Mouse (Mus musculus) c-Kit-positive CD71-negative TER-119-negative erythroid progenitor cells, embryonic 14.5 days (primary cell): Measurements from ENCODE around the gene Tsen34.
A peak's percentile ranks its signal among the peaks of the same experiment; 100 is the strongest.
"Not testable (repeated sequence)": the region's sequence is repeated elsewhere in the genome, so short reads cannot be mapped to it uniquely, and the experiment has no call there.

ENCODE experiments used
- DNase-seq: peaks from one replicate; pipeline ENCODE4 v3.0.0-alpha.2; 2013; ENCODE audit warnings: low read depth

Gene Tsen34

DNA sequence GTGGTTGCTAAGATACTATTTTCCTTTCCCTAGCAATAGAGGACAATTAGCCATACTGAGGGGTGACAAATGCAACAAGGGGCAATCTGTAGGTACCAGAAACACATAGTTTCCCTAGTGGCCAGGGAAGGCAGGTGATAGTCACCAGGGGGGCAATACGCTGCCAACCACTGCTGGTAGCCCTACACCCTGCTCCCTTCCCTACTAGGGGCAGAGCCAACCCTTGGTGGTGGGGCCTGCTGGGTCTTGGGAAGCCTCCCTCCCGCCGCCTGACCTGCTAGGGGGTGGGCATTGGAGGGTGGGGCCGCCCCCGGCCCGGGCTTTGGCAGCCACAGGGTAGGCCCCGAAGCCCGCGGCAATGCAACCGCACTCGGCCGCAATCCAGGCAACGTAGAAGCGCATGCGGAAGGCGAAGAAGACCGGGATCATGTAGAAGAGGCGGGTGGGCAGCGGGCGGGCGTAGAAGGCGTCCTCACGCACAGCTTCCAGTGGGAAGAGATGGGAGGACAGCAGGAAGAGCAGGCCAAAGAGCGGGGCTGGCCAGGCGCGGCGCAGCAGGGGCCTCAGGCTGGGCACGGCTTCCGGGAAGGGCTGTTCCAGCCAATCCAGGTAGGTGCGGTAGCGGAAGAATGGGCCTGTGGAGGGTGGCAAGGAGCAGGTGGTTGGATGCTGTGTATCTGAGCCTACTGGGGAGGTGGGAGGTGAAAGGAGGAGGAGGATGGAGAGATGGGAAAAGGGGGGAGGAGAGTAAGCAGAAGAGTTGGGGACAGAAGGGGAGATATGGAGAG, 7.1 kb upstream of the Tsen34 start:
- no peak for DNase-seq

DNA sequence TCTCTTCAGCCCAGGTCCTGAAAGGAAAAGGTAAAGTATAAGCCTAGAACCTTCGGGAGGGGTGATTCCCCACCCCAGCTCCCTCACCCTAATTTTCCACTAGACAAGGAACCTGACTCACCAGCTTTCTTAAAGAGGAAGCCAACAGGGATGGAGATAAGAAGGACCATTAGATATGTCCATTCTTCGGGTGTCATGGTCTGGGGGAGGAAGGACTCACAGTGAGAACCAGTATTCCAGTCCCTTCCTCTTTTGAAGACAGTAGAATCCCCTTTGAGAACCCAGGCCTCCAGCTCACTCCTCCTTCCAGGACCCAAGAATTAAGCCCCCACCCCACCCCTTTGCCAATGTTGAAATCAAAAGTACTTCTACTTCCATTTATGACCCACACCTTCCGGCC, 744 bp upstream of the Tsen34 start:
- DNase-seq, result no peak

DNA sequence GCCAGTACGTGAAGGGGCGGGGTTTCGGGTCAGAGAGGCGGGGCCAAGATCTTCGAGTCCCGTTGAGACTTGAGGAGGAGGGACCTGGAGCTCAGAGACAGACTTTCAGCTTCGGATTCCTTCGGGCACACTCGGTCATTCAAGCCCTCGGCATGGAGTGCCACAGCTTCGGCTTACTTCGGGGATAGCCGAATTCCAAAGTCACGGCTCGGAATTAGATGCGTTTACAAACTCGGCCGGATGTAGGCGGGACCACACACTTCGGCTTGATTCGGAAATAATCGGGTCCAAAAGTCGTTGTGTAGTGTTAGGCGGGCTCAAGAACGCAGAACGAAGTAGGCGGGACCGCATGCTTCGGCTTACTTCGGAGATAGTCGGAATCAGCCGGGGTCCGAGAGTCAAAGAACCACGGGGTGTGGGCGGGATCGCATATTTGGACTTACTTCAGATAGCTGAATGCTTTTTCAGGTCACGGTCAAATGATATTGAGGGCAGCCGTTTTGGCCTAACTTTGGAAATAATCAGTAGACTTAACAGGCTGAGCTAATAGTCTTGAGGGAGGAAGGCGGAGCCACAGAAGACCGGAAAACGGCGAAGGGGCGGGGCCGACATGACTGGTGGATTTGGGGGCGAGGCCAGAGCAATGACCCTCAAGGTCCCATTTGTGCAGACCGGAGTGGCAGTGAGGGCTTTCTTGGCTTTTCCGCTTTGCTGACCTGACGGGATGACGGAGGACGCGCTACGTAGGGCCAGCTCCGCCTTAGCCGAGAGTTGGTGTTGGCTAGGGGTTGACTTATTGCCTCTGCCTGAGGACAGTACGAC, 535 bp downstream of the Tsen34 start, which contains the start of gene Mboat7:
Gene Mboat7 (minus strand): TSS at position 537 of the 822 bp plus-strand sequence.
- DNase-seq, result peak; percentile 97

DNA sequence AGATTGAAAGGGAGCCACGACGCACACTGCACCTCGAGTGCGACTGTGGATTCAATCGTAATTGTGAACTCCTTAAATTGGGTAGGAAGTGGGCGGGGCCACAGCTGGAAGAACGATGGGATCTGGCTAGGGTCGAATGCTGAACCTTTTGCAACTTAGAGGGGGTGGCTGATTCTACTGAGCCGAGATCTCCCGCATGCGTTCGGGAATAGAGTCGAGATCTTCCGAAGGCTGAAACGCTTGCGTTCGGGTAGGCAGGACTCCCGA, 1.1 kb downstream of the Tsen34 start:
- no peak for DNase-seq

DNA sequence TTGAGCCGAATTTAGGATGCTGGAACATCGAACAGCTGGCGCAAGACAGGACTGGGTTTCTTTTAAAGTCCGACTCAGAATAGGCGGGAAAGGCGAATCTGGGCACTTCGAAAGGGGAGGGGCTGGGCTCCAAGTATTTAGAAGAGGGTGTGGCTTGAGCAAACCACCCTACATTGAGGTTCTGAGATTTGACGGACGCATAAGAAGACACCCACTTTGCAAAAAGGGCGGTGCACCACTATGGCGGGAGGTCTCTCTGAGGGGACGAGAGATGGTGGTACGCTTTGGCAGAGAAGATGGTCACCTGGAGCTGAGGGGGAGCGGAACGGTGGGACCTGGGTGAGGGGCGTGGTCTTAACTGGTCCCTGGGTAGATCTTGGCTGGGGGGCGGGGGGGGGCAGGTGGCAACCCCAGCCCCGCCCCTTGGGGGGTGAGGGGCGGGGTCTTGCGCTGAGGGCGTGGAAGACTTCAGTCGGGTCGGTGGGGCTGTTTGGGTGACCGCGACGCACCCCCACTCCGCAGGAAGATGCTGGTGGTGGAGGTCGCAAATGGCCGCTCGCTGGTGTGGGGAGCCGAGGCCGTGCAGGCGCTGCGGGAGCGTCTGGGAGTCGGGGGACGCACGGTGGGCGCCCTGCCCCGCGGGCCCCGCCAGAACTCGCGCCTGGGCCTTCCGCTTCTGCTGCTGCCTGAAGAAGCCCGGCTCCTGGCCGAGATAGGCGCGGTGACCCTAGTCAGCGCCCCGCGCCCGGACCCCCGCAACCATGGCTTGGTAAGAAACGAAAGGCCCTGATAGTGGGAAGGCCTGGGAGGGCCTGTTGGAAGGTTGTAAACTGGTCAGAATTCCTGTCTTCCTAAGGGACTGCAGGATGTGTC, 1.6 kb downstream of the Tsen34 start:
- peak; percentile 76 for DNase-seq

DNA sequence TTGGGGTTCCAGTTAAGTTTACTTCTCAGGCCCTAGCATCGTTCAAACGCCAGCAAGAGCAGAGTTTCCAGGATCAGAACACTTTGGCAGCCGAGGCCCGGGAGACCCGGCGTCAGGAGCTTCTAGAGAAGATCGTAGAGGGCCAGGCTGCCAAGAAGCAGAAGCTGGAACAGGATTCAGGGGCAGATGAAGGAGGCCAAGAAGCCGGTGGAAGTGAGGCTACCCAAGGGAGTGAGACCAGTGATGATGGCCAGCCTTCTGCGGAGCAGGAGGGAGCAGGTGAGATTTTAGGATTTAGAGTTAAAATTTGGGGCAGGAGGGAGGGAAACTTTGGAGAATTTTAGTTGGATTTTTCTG, 2.3 kb downstream of the Tsen34 start:
- DNase-seq, result not testable (repeated sequence)

DNA sequence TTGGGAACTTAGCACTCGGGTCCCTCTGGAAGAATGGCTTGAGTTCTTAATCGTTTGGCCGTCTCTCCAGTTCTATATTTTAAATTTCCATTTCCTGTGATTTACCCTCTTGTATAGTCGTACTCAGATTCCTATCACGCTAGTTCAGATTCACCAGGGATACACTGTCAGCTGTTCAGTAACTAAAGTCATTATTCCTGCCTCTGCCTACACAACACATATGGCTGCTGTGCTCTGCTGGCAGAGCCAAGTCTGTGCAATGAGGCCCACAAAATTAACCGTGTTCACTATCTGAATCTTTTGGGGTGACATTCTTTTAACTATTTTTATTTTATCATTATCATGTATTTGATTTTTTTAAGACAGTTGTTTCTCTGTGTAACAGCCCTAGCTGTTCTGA, 5.8 kb downstream of the Tsen34 start:
- DNase-seq, result no peak

DNA sequence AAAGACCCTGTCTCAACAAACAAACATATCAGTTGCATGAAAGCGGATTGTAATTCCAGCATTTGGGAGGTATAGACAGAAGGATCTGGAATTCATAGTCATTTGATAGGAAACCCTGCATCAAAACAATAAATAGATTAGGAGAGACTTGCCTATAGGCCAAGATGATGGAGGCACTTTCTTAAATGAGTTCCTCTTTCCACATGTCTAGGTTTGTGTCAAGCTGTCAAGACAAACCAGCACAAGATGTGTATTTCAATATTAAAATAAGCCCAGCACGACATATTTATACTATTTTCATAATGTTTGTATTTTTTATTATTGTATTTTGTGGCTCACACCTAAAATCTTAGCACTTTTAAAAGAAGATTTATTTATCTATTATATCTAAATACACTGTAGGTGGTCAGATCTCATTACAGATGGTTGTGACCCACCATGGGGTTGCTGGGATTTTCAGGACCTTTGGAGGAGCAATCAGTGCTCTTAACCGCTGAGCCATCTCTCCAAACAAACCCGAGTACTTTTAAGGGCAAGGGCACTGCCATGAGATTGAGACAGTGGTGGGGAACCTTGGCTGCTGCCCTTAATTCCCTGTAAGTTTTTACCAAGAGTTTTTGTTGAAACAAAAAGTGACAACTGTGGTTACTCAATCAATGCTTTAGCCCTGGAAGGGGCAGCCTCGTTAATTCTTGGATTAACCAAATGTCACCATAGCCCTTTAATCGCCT, 10.7 kb downstream of the Tsen34 start:
- DNase-seq, result no peak

DNA sequence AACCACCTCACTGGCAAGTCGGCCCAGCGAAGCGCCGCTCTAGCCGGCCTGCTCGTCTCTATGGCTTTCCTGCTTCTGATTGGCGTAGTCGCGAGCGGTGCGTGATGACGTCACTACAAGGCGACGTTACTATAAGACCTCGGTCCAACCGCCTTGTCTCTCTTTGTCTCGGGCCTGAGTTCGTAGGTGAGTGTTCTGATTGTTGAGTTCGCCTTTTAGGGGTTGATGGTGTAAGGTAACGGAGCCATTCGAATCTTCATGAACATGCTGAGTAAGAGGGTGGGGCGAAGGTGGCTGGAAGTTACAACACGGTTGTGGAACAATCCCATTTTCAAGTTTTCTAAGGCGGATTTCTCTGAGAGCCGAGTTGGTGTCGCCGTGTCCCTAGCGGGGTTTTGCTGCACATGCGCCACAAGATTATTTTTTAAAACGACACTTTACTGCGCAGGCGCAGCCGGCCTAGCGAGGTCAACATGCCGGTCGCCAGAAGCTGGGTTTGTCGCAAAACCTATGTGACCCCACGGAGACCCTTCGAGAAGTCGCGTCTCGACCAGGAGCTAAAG, 11.3 kb downstream of the Tsen34 start, which contains the start of gene Rps9:
Gene Rps9 (plus strand): TSS at position 115 of the 563 bp plus-strand sequence.
- peak; percentile 94 for DNase-seq

DNA sequence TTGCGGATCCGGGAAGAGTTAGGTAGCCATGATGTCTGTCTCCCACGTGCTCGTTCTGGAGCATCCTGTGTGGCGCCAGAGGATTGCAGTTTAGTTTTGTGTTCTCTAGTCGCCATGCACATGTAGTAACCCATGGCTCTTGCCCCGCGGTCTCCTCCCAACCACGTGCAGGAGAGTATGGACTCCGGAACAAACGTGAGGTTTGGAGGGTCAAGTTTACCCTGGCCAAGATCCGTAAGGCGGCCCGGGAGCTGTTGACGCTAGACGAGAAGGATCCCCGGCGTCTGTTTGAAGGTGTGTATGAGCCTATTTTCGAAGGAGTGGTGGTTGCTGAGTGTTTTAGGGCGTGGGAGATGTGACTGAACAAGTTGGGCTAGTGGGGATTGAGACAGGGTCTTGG, 11.8 kb downstream of the Tsen34 start:
- no peak for DNase-seq

DNA sequence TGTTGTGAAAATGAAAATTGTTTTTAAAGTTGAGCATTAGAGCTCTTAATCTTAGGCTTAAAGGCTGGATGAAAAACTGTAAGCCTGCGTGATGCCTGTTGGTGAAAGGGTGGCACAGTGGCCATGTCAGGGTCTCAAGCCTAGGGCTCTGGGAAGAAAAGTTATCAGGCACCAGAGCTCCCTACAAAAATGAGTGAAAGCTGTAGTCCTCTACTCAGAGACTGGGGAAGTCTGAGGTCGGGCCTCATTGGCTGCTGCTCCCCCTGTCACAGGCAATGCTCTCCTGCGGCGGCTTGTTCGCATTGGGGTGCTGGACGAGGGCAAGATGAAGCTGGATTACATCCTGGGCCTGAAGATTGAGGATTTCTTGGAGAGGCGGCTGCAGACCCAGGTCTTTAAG, 12.8 kb downstream of the Tsen34 start:
- not testable (repeated sequence) for DNase-seq

DNA sequence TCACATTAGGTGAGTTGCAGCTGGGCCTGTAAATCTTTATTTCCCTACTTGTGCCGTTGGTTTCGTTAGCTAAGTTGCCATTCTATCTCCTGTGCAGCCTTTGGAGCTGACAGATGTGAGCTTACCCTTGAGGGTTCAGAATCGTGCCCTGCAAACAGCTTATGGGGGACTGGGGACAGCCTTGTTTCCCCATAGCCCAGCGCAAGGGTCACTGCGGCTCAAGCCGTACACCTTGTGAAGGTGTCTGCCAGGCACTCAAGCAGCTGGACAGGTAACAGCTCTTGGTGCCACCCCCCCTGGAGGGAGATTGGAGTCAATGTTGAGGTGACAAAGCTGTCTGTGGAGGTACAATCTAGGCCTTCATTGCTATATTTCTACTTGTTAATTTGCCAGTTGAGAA, 13.2 kb downstream of the Tsen34 start:
- DNase-seq, result no peak

DNA sequence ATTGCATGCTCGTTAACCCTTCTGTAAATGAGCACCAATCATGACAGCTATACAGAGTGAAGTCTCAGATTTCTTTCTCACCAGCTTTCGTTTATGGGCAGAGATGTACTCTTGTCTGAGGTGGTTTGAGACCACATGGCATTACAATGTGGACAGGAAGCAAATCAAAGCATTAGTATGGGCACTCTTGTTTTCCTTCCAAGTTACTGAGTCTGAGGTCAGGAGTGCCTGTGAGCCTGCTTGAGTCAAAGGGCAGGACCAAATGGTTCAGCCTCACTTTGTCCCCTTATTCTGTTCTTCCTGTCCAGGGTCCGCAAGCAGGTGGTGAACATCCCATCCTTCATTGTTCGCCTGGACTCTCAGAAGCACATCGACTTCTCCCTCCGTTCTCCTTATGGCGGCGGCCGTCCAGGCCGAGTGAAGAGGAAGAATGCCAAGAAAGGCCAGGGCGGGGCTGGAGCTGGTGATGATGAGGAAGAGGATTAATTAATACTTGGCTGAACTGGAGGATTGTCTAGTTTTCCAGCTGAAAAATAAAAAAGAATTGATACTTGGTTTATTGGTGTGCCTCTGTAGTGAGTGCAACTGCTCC, 13.8 kb downstream of the Tsen34 start:
- no peak for DNase-seq

DNA sequence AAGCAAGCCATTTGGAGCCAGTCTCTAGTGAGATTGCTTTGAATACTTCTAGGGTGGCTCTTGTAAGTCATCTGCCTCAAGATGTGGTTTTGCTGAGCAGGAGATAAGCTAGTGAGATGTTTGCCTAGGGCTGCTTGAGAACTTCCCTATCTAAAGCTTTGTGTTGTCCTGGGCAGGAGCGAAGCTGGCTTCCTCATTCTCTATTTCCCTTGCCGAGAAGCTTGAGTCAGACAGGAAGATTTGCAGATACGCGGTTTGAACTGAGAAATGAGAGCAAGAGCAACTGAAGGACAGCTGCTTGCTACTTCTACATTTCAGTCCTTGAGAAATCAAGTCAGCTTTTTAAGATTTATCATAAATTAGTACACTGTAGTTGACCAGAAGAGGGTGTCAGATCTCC, 14.4 kb downstream of the Tsen34 start:
- peak; percentile 77 for DNase-seq

DNA sequence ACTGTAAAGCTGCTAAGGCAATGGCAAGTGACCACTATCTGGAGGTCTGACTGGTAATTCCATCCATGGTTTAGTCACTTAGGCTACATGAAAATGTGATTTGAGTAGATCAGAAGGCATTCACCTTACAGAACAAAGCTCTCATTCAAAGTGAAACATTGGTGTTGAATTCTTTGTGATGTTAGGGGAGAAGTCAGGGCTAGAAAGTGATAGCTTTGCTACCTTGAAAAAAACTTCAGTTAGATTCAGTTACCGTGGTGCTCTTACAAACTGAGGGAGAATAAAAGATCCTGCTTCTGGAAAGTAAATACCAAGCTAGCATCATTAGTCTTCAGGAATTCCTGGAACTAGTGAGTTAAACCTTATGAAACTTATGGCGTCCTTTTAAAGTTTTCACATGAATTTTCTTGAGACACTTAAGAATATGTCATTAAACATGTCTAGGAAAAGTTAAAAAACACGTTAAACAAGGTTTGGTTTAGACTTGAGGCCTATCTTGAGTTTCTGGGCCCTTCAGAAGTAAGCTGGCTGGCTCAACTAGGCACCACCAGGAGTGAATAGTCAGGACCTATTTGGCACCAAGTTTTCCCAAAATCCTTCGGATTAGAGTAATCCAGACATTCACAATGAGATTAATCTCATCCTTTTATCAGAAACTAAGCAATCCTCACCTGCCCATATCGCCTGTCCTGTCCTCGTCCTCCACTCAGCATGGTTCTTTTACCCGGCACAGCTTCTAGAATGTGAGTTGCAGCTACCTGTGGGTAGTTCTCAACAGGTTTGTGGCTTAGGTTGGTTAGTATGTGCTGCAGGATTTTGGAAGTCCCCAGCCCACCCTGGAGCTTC, 15.1 kb downstream of the Tsen34 start:
- DNase-seq, result no peak

DNA sequence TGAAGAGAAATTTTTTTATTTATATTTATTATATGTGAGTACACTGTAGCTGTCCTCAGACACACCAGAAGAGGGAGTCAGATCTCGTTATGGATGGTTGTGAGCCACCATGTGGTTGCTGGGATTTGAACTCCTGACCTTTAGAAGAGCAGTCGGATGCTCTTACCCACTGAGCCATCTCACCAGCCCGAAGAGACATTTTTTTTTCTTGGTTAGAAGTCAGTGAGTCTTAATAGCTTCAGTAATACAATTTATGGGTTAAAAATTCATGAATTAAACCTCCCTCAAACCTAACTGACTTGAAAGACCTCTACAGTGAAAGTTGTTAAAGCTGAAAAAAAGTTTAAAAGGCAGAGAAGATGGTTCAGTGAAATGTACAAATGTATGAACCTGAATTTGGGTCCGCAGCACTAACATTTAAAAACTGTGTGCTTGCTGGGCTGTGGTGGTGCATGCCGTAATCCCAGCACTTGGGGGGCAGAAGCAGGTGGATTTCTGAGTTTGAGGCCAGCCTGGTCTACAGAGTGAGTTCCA, 15.9 kb downstream of the Tsen34 start:
- DNase-seq, result not testable (repeated sequence)

DNA sequence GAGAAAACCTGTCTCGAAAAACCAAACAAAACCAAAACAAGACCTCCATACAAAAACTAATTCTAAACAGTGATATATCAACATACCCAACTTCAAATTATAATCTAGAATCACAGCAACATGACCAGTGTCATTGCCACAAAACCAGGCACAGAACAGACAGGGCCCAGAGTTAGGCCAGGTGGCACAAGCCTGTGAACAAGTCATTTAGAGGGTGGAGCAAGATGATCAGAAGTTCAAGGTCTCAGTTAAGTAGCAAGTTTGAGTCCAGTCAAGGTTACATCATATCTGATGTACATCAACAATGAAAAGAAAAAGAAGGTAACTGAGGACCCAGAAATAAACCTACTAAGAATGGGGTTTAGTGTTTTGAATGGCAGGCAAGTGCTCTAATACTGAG, 16.3 kb downstream of the Tsen34 start:
- no peak for DNase-seq

DNA sequence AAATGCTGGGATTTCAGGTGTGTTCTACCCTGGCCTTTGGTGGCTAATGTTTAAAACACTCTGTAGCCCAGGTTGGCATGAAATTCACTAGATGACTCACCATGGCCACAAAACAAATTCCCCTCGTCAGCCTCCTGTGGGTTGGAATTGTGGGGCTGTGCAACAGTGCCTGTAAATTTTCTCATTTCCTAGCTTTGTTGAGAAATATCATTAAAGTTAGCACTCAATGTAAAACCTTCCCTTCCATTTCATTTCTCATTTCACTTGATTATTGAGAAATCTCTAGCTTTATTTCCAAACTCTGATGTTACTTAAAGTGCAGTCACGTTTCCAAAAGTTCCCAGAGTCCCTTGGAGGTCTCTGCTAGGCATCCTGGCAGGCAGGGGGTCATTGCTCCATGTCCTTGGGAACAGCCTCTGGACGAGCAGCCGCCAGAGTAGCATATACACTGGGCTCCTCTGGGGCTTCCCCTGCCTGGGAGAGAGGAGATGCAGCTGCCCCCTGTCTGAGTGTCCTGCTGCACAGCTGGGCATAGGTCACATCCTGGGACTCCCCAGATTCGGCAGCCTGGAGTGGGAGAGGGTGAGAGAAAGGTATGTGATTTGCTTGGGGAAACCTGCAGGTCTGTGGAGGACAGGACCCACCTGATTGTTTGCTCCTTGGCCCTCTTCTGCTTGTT, 19.7 kb downstream of the Tsen34 start:
- no peak for DNase-seq

DNA sequence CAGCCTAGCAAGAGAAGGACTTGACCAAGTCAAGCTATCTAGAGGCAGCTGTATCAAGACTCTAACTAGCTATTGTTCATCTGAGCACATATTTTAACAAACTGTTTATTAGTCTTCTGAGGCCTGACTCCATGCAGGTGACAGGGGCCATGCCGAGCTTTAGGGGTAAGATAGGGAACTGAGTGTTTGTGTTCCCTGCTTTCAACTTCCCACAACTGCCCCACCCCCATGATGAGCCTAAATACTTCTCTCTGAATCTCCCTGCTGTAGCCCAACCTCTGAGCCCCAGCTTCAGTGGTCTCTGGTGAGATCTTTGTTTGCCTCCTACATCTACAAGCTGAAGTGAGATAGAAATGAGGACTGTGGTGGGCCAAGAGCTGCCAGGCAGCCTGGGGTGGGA, 22.6 kb downstream of the Tsen34 start:
- DNase-seq, result no peak
